Mouse (Mus musculus) G1E (cell line): Measurements from ENCODE around the gene Cnot6l.

Source experiments
- CTCF ChIP-seq: IDR thresholded peaks from 2 replicates; pipeline ENCODE4 v1.5.1; 2012; ENCODE audit warnings: low read depth, low read length, inconsistent platforms, mixed read lengths
- GATA1 ChIP-seq: IDR thresholded peaks from 2 replicates; pipeline ENCODE4 v1.6.1; 2012; ENCODE audit warnings: borderline replicate concordance, low read length, inconsistent platforms, mixed read lengths
- TAL1 ChIP-seq: conservative IDR thresholded peaks from 2 replicates; pipeline ENCODE4 v1.6.1; 2012; ENCODE audit warnings: low read depth, low read length, inconsistent platforms, mixed read lengths

DNA sequence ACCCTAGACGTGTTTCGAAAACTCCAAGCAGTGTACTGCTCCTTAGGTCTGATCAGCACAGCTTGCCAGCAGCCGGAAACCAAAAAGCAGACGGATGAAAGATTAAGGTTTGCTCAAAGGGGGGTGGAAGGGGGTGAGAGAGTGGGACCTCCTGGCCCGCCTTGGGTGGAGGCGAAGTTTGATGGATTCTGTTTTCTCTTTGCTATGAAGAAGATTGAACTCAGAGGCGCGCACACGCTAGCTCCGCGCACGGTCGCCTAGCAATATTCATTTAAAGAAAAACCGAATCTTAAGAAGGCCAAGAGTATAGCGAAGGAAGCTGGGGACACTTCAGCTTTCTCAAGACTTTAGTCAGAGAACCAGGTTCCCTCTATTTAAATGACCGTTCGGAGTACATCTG, 45.5 kb upstream of the Cnot6l start, which contains the start of gene Mrpl1:
- TF ChIP-seq CTCF = no peak
- TF ChIP-seq GATA1 = no peak
- TF ChIP-seq TAL1 = no peak
